Mouse (Mus musculus): Measurements from ENCODE around the gene Cldn34b4. TPM values are rescaled to one million over a fixed set of nuclear protein-coding genes. Genes with fewer than 3 reads are reported as not detected.

Gene Cldn34b4
- polyA plus RNA-seq (2015; fragmentation: Nextera tagmentation; extraction: Ambion mirVana), result not detected in 2 replicates

GRCm38 (mm10) chrX:76393050-76393449 is at the start of gene Cldn34b4:
TSS of gene Cldn34b4 (plus strand) at chrX:76393350.
- no peak for DNase-seq (ENCODE audit: low spot score)

Other genes with a start within 250 kb of the Cldn34b4 start
- not detected in 2 replicates for gene Cldn34b3, start 129.0 kb upstream of the Cldn34b4 start, polyA plus RNA-seq (2015; fragmentation: Nextera tagmentation; extraction: Ambion mirVana)
- gene Cldn34d, start 209.6 kb downstream of the Cldn34b4 start, polyA plus RNA-seq (2015; fragmentation: Nextera tagmentation; extraction: Ambion mirVana), result not detected in 2 replicates

All from thymus, postnatal 0 days (tissue).